Comparison of ENCODE assay signal across 16 mouse cellular contexts in the genomic region with DNA sequence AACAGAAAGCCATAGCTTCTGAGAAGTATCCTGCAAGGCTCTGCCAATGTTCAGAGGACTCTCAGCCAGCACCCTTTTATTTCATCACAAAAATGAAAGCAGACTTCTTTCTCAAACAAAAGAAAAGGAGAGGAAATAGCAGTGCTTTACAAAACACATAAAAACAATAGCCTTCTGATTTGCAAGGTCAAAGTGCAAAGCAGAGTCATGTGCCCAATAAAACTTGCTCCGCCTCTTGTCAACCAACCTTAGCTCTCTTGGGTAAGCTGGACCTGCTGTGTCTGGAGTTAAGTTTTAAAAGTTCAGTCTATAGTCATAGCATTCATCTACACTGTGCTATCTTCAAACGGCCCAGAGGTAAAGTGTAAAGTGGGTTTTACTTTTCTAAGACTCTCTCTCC.
DNase-seq lines count a peak whose midpoint lies in the region; ATAC-seq and TF ChIP-seq lines count a peak whose summit lies in the region.
"Had no signal": no experiment of that assay in that cellular context is flagged by ENCODE, and none has a peak within 500 bp of the region (broad histone marks: within the 10 kb centered on the region; RNA-seq: fewer than 3 reads in every experiment).

No protein-coding gene starts in this region.

- H3K4me2 ChIP-seq in forebrain, embryonic 16.5 days (ENCODE audit: low read length) = no peak overlapping the region

- no peaks in the 10 kb centered on the region for H3K9me3 ChIP-seq in forebrain, embryonic 16.5 days (ENCODE audit: control insufficient read depth, low read length)
- H3K9me3 ChIP-seq: embryonic facial prominence, embryonic 10.5 days; heart, embryonic 10.5 days; neural tube, embryonic 12.5 days had no signal

- no peak for TF ChIP-seq CTCF in layer of hippocampus, adult 2 months (conservative IDR thresholded peaks at IDR 0.05)
- TF ChIP-seq CTCF in small intestine, adult 2 months (IDR thresholded peaks at IDR 0.05; ENCODE audit: extremely low read depth, insufficient read length, insufficient replicate concordance, low read depth, low read length) = no peak

- no peaks in the 10 kb centered on the region for H3K36me3 ChIP-seq in forebrain, embryonic 16.5 days (ENCODE audit: control insufficient read depth, insufficient read depth)
- no peaks in the 10 kb centered on the region for H3K36me3 ChIP-seq in small intestine, adult 2 months (ENCODE audit: control insufficient read depth, insufficient read depth, low read length)
- H3K36me3 ChIP-seq: embryonic facial prominence, embryonic 10.5 days; heart, embryonic 10.5 days; neural tube, embryonic 12.5 days had no signal

- peak overlapping the region; percentile 59 for H3K27ac ChIP-seq in layer of hippocampus, adult 2 months
- peak overlapping the region; percentile 60 for H3K27ac ChIP-seq in forebrain, embryonic 16.5 days (ENCODE audit: low read length)
- H3K27ac ChIP-seq in small intestine, adult 2 months (ENCODE audit: insufficient read depth, low read depth, low read length) = peak overlapping the region; percentile 82
- H3K27ac ChIP-seq: embryonic facial prominence, embryonic 10.5 days; heart, embryonic 10.5 days; left cerebral cortex, adult 2 months; neural tube, embryonic 12.5 days had no signal

- no peak for TF ChIP-seq POLR2A in small intestine, adult 2 months (IDR thresholded peaks at IDR 0.05; ENCODE audit: low read depth, low read length)

- peaks cover 27% of the 10 kb centered on the region for H3K4me1 ChIP-seq in forebrain, embryonic 16.5 days (replicated peaks; ENCODE audit: control insufficient read depth, insufficient read depth, low read length)
- peaks cover 4% of the 10 kb centered on the region; the same call in 1 of the 2 replicates for H3K4me1 ChIP-seq in small intestine, adult 2 months (ENCODE audit: control insufficient read depth, insufficient read depth, insufficient read length, low read length)

- ATAC-seq in forebrain, embryonic 16.5 days = no peak

- H3K27me3 ChIP-seq in forebrain, embryonic 16.5 days (replicated peaks; ENCODE audit: control insufficient read depth, insufficient read depth, low read length) = no peaks in the 10 kb centered on the region
- no peaks in the 10 kb centered on the region for H3K27me3 ChIP-seq in small intestine, adult 2 months (ENCODE audit: control insufficient read depth, insufficient read depth, low read length)
- H3K27me3 ChIP-seq: neural tube, embryonic 12.5 days had no signal

- no peak overlapping the region for H3K4me3 ChIP-seq in layer of hippocampus, adult 2 months
- H3K4me3 ChIP-seq in forebrain, embryonic 16.5 days (replicated peaks; ENCODE audit: low read length) = no peak overlapping the region
- H3K4me3 ChIP-seq in small intestine, adult 2 months (ENCODE audit: low read depth, low read length) = no peak overlapping the region
- H3K4me3 ChIP-seq: embryonic facial prominence, embryonic 10.5 days; heart, embryonic 10.5 days; left cerebral cortex, adult 2 months; neural tube, embryonic 12.5 days had no signal

- DNase-seq in layer of hippocampus, adult 2 months (ENCODE audit: low spot score in 2 of 2) = no peak
- DNase-seq in layer of hippocampus, postnatal 36 days = no peak
- peak; percentile 42 for DNase-seq in ZHBTc4 (ENCODE audit: low read depth, low spot score)
- DNase-seq in adrenal gland, adult 2 months = no peak
- no peak for DNase-seq in Muller cell, postnatal 12 days (ENCODE audit: inconsistent ontology term)
- DNase-seq: cerebellum, adult 11-12 months; heart, postnatal 4 days; liver; lung, postnatal 4 days; thymus, adult 18-20 months had no signal

- WGBS in forebrain, embryonic 16.5 days = 44% methylated on average over 2 of the region's 2 CpGs
- 31% methylated on average over 2 of the region's 2 CpGs for WGBS in small intestine, adult 2 months

- H3K9ac ChIP-seq in forebrain, embryonic 16.5 days (replicated peaks; ENCODE audit: low read depth, low read length) = no peak overlapping the region
- H3K9ac ChIP-seq: neural tube, embryonic 12.5 days had no signal
